Mouse (Mus musculus): ENCODE results near the gene Hnmt. TPM values are rescaled to one million over a fixed set of nuclear protein-coding genes. Genes with fewer than 3 reads are reported as not detected.

Hnmt gene
- total RNA-seq, 2 experiments from 2014 or later, result 12.0 to 13.1 TPM

Other genes with a start within 250 kb of the Hnmt start
- not detected for gene Tbpl2, start 47.2 kb upstream of the Hnmt start, total RNA-seq (2021)
- not detected for gene Il1f8, start 103.8 kb upstream of the Hnmt start, total RNA-seq (2021)
- under 1 TPM; 0.15 to 0.18 TPM for gene Il1f9, start 137.1 kb upstream of the Hnmt start, total RNA-seq (2021)
- not detected for gene Il1f6, start 166.0 kb upstream of the Hnmt start, total RNA-seq (2021)
- not detected for gene Il1f5, start 227.6 kb upstream of the Hnmt start, total RNA-seq (2021)
- not detected for gene Il1f10, start 241.8 kb upstream of the Hnmt start, total RNA-seq (2021)

Data from adrenal gland, postnatal 10 days (tissue).